Mouse (Mus musculus) intestine, postnatal 0 days (tissue): Measurements from ENCODE around the gene Cntnap5a. TPM values are rescaled to one million over a fixed set of nuclear protein-coding genes. Genes with fewer than 3 reads are reported as not detected.

Source experiments
- ATAC-seq: fragments of 200-750 bp; cut with Nextera tagmentation; 2 replicates; pipeline ENCODE4 v1.8.0; 2017; ENCODE audit warnings: mild to moderate bottlenecking, moderate TSS enrichment, moderate library complexity
- H3K27ac ChIP-seq: fragments of 300-500 bp; sonication (generic); 2 replicates; pipeline ENCODE4 v1.5.1; 2014; ENCODE audit warnings: mild to moderate bottlenecking, low read depth, low read length, moderate library complexity
- H3K27me3 ChIP-seq: fragments of 300-500 bp; sonication (generic); replicated peaks from 2 replicates; pipeline ENCODE4 v1.6.1; 2014; ENCODE audit warnings: low read length, mixed read lengths; ENCODE audit not compliant: control insufficient read depth, insufficient read depth
- H3K36me3 ChIP-seq: fragments of 300-500 bp; sonication (generic); 2 replicates; pipeline ENCODE4 v1.6.1; 2014; ENCODE audit warnings: mild to moderate bottlenecking, moderate library complexity; ENCODE audit not compliant: control insufficient read depth, insufficient read depth
- H3K4me1 ChIP-seq: fragments of 300-500 bp; sonication (generic); replicated peaks from 2 replicates; pipeline ENCODE4 v1.6.1; 2014; ENCODE audit warnings: antibody characterized with exemption, low read length, mixed read lengths; ENCODE audit not compliant: control insufficient read depth, insufficient read depth
- H3K4me2 ChIP-seq: fragments of 300-500 bp; sonication (generic); replicated peaks from 2 replicates; pipeline ENCODE4 v1.6.1; 2014; ENCODE audit warnings: low read depth, mild to moderate bottlenecking, moderate library complexity
- H3K4me3 ChIP-seq: fragments of 300-500 bp; sonication (generic); 2 replicates; pipeline ENCODE4 v1.5.1; 2014; ENCODE audit warnings: low read depth, low read length
- H3K9ac ChIP-seq: fragments of 300-500 bp; sonication (generic); 2 replicates; pipeline ENCODE4 v1.6.1; 2014; ENCODE audit warnings: mild to moderate bottlenecking, low read depth, low read length
- H3K9me3 ChIP-seq: fragments of 300-500 bp; sonication (generic); 2 replicates; pipeline ENCODE4 v1.6.1; 2016; ENCODE audit warnings: mixed run types; ENCODE audit not compliant: control insufficient read depth
- CTCF ChIP-seq: sonication (generic); IDR thresholded peaks from 2 replicates; pipeline ENCODE4 v1.5.1; 2016; ENCODE audit warnings: low read depth, mild to moderate bottlenecking, control low read depth, antibody characterized with exemption, moderate library complexity
- WGBS: fragments of 180-500 bp; shearing (Covaris S2); extraction: QIAGEN DNeasy Blood & Tissue Kit; methylation state at CpG from one replicate; pipeline ENCODE4 v1.1.7; 2014; 5-methylcytosine and 5-hydroxymethylcytosine counted together
- polyA plus RNA-seq: library from polyadenylated mRNA; unstranded; fragments of >200 nt; fragmentation: Nextera tagmentation; extraction: Ambion mirVana; gene quantifications from 2 replicates; pipeline ENCODE4 v1.2.1, GENCODE M21; 2015

The Cntnap5a gene
- polyA plus RNA-seq, 1 experiment from 2014 or later, result 0.07 TPM

DNA sequence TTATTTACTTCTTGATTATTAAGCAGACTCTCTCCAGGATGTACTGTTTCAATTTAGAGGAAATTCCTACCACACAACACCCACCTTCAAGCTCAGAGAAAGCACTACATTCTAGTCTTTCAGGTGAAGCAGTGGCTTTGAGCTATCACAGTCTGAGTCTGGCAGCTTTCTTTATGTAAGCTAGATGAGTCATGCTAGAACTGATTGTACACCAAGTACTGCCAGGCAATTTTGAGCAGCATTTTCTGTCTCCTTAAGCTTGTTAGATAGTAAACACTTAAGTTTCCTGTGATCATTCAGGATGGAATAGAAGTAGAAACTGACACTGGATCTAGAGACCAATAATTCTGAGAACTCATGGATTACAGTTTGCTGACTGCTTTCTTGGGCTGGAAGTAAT lies 61.0 kb downstream of the Cntnap5a start:
- no peak overlapping the region for H3K4me3 ChIP-seq
- H3K4me1 ChIP-seq, result no peaks in the 10 kb centered on the region
- H3K27ac ChIP-seq, result no peak overlapping the region
- no peak for TF ChIP-seq CTCF
- H3K36me3 ChIP-seq, result no peaks in the 10 kb centered on the region
- H3K9me3 ChIP-seq, result no peaks in the 10 kb centered on the region
- no peaks in the 10 kb centered on the region for H3K27me3 ChIP-seq
- no peak overlapping the region for H3K4me2 ChIP-seq
- H3K9ac ChIP-seq, result no peak overlapping the region
- ATAC-seq, result no peak

DNA sequence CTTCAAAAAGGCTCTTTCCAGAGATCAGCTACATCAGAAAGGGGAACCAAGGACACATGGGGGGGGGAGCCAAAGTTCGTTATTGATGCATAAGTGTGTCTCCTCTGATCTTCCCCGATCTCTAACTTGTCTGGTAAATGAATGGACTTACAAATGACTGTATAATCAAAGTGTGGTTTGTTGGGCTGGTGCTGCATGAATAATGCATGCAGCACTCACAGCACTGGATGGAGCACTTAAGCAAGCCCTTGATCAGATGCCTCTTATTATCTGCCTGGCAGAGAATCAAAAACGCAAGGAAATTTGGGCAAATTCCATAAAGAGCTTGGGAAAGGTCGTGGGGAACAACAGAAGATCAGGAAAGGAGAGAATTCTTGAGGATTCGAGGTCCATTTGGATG lies 100.2 kb downstream of the Cntnap5a start:
- H3K9ac ChIP-seq, result no peak overlapping the region
- no peaks in the 10 kb centered on the region for H3K27me3 ChIP-seq
- H3K4me1 ChIP-seq, result no peaks in the 10 kb centered on the region
- no peak overlapping the region for H3K4me2 ChIP-seq
- TF ChIP-seq CTCF, result no peak
- no peak overlapping the region for H3K27ac ChIP-seq
- no peaks in the 10 kb centered on the region for H3K9me3 ChIP-seq
- H3K4me3 ChIP-seq, result no peak overlapping the region
- ATAC-seq, result no peak
- WGBS, result 65% methylated on average over 5 of the region's 5 CpGs
- H3K36me3 ChIP-seq, result no peaks in the 10 kb centered on the region

- H3K4me2 ChIP-seq, result no peak overlapping the region
Measured at GRCm38 (mm10) chr1:115842591-115842990, 158.0 kb downstream of the Cntnap5a start.

GRCm38 (mm10) chr1:115847605-115848004 lies 163.0 kb downstream of the Cntnap5a start:
- H3K4me2 ChIP-seq, result no peak overlapping the region
- H3K4me1 ChIP-seq, result no peaks in the 10 kb centered on the region
- H3K36me3 ChIP-seq, result no peaks in the 10 kb centered on the region
- H3K27me3 ChIP-seq, result no peaks in the 10 kb centered on the region
- H3K27ac ChIP-seq, result no peak overlapping the region
- 57% methylated on average over 2 of the region's 2 CpGs for WGBS
- H3K4me3 ChIP-seq, result no peak overlapping the region
- no peak for TF ChIP-seq CTCF
- no peaks in the 10 kb centered on the region for H3K9me3 ChIP-seq
- no peak overlapping the region for H3K9ac ChIP-seq
- ATAC-seq, result no peak

More at GRCm38 (mm10) chr1:115842591-115842990, 158.0 kb downstream of the Cntnap5a start:
- no peaks in the 10 kb centered on the region for H3K36me3 ChIP-seq
- H3K4me1 ChIP-seq, result no peaks in the 10 kb centered on the region
- no peak overlapping the region for H3K4me3 ChIP-seq
- ATAC-seq, result no peak
- no peaks in the 10 kb centered on the region for H3K9me3 ChIP-seq
- TF ChIP-seq CTCF, result no peak
- H3K9ac ChIP-seq, result no peak overlapping the region
- H3K27me3 ChIP-seq, result no peaks in the 10 kb centered on the region
- H3K27ac ChIP-seq, result no peak overlapping the region
- WGBS, result 93% methylated on average over 4 of the region's 4 CpGs

GRCm38 (mm10) chr1:115852206-115852605 lies 167.7 kb downstream of the Cntnap5a start:
- Histone ChIP-seq H3K4me1 (no peaks in the 10 kb centered on the region), H3K4me2 (no peak overlapping the region), H3K27me3 (no peaks in the 10 kb centered on the region), H3K36me3 (no peaks in the 10 kb centered on the region), H3K27ac (no peak overlapping the region), H3K9ac (no peak overlapping the region), H3K9me3 (no peaks in the 10 kb centered on the region), H3K4me3 (no peak overlapping the region)
- TF ChIP-seq CTCF, result no peak
- no peak for ATAC-seq

DNA sequence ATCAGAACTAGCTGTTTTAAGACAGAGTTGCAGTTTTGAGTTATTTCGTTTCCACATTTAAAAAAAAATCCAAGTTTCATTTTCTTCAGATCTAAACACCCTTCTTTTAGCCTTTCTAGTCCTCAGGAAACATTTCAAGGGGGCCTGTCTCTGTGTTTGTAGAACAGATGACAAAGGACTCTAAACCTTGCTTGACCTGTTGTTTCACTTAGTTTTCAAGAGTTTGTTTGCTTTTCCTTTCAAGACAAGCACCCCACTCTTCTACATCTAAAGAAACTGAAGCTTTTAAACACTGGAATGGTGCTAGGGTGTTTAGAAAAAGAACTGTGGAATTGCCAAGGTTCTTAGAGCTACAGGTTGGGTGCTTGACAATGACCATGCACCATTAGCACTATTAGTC lies 233.8 kb downstream of the Cntnap5a start:
- Histone ChIP-seq H3K36me3 (no peaks in the 10 kb centered on the region), H3K27ac (no peak overlapping the region), H3K4me2 (no peak overlapping the region), H3K27me3 (no peaks in the 10 kb centered on the region), H3K9me3 (no peaks in the 10 kb centered on the region), H3K4me1 (no peaks in the 10 kb centered on the region), H3K9ac (no peak overlapping the region), H3K4me3 (no peak overlapping the region)
- ATAC-seq, result no peak
- no peak for TF ChIP-seq CTCF
- 50% methylated on average over 1 of the region's 1 CpGs for WGBS
